8 mouse cellular contexts compared by ENCODE assay signal in the genomic region with DNA sequence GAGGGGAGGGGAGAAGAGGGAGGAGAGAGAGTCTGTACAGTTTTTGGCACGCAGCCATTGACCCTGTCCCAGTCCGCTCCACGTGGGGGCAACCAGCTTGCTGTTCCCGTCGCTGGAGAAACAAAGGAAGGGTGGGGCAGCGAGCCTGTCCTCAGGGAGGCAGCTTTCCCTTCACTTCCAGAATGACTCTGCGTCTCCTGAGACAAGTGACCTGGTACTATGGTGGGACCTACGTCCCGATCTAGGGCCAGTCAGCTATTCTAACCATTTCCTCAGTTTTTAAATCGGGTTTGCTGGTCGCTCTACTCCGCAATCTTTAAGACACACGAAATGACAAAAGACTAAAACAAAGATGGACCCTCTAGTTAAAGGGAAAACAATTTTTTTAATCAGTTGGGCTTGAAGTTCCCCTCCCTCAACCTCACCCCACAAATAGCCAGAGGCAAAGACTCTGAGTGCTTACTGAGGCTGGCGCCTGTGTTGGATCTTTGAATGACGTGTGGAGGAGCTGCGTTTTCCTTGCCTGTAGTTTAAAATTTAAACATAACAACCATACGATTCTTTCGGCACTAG. TPM values are rescaled to one million over a fixed set of nuclear protein-coding genes. Genes with fewer than 3 reads are reported as not detected.
A peak's percentile ranks its signal among the peaks of the same experiment; 100 is the strongest.
DNase-seq lines count a peak whose midpoint lies in the region; ATAC-seq and TF ChIP-seq lines count a peak whose summit lies in the region.

No protein-coding gene starts in this region.

- H3K79me3 ChIP-seq in C2C12 (ENCODE audit: low read depth), result no peaks in the 10 kb centered on the region

- no peaks in the 10 kb centered on the region for H3K27me3 ChIP-seq in C2C12 (ENCODE audit: control insufficient read depth, insufficient read depth, insufficient read length)
- peaks cover 8% of the 10 kb centered on the region for H3K27me3 ChIP-seq in heart, embryonic 14.5 days (ENCODE audit: control insufficient read depth, insufficient read depth, low read length)
- H3K27me3 ChIP-seq in lung, postnatal 0 days (replicated peaks; ENCODE audit: insufficient read depth, low read length), result 0 out of 2 replicates have a peak, but pooled peaks cover 2% of the 10 kb centered on the region

- peak; percentile 64 for TF ChIP-seq EP300 in lung, postnatal 0 days (IDR thresholded peaks at IDR 0.05)

- H3K4me2 ChIP-seq in heart, embryonic 14.5 days (ENCODE audit: low read length), result peak overlapping the region; percentile 61
- H3K4me2 ChIP-seq in lung, postnatal 0 days (replicated peaks; ENCODE audit: low read depth, low read length), result peak overlapping the region; percentile 60

- no peaks in the 10 kb centered on the region for H3K36me3 ChIP-seq in C2C12 (ENCODE audit: control insufficient read depth, insufficient read depth)
- H3K36me3 ChIP-seq in heart, embryonic 14.5 days (ENCODE audit: control insufficient read depth, insufficient read depth, low read length), result no peaks in the 10 kb centered on the region
- H3K36me3 ChIP-seq in lung, postnatal 0 days (ENCODE audit: insufficient read depth, low read length), result no peaks in the 10 kb centered on the region

- DNase-seq in adrenal gland, postnatal 36 days, result peak; percentile 60 to 75
- DNase-seq in kidney, postnatal 10 days, result peak; percentile 86
- DNase-seq in lung, postnatal 0 days (ENCODE audit: low spot score), result peak; percentile 96
- DNase-seq in ovary, postnatal 10 days (ENCODE audit: low spot score), result peak; percentile 45
- no peak for DNase-seq in spleen, postnatal 4 days (ENCODE audit: low spot score in 2 of 2)

- H3K9ac ChIP-seq in heart, embryonic 14.5 days (ENCODE audit: low read length), result peak overlapping the region; percentile 69
- 0 out of 2 replicates have a peak overlapping the region, but pooled peaks have one; percentile 43 for H3K9ac ChIP-seq in lung, postnatal 0 days (replicated peaks; ENCODE audit: low read depth)

- ATAC-seq in heart, embryonic 14.5 days (ENCODE audit: insufficient number of reproducible peaks, insufficient read depth, low FRiP score, low read depth), result peak; percentile 70
- ATAC-seq in lung, postnatal 0 days, result peak; percentile 92

- no peaks in the 10 kb centered on the region for H3K9me3 ChIP-seq in heart, embryonic 14.5 days (ENCODE audit: control insufficient read depth, low read length)
- no peaks in the 10 kb centered on the region for H3K9me3 ChIP-seq in lung, postnatal 0 days (ENCODE audit: low read length)

- TF ChIP-seq CTCF in C2C12 (IDR thresholded peaks at IDR 0.05; ENCODE audit: control insufficient read depth, insufficient read depth, insufficient read length), result no peak
- no peak for TF ChIP-seq CTCF in embryonic fibroblast, embryonic 13.5 days (IDR thresholded peaks at IDR 0.05; ENCODE audit: borderline replicate concordance, insufficient read depth, low read length)
- TF ChIP-seq CTCF in lung, postnatal 0 days (IDR thresholded peaks at IDR 0.05), result peak; percentile 65

- no peaks in the 10 kb centered on the region for H3K79me2 ChIP-seq in C2C12 (ENCODE audit: control insufficient read depth, insufficient read depth)

- TF ChIP-seq POLR2A in embryonic fibroblast, embryonic 13.5 days (IDR thresholded peaks at IDR 0.05; ENCODE audit: low read depth, low read length), result peak; percentile 69

- H3K4me3 ChIP-seq in C2C12 (ENCODE audit: insufficient read depth, poor library complexity, severe bottlenecking), result no peak overlapping the region
- peak overlapping the region; percentile 13 for H3K4me3 ChIP-seq in embryonic fibroblast, embryonic 13.5 days (ENCODE audit: insufficient read depth, low read length)
- H3K4me3 ChIP-seq in heart, embryonic 14.5 days (ENCODE audit: control insufficient read depth in 1 of 2, insufficient read depth in 1 of 2, low read depth in 1 of 2, low read length in 2 of 2), result peak overlapping the region; percentile 26 to 31
- peak overlapping the region; percentile 34 for H3K4me3 ChIP-seq in lung, postnatal 0 days (ENCODE audit: low read depth, low read length)

- WGBS in heart, embryonic 14.5 days, result 2% methylated on average over 18 of the region's 18 CpGs
- under 1% methylated on average over 18 of the region's 18 CpGs for WGBS in lung, postnatal 0 days

- H3K4me1 ChIP-seq in embryonic fibroblast, embryonic 13.5 days (ENCODE audit: control insufficient read depth, insufficient read depth, low read length), result no peaks in the 10 kb centered on the region
- H3K4me1 ChIP-seq in heart, embryonic 14.5 days (ENCODE audit: control insufficient read depth in 2 of 2, insufficient read depth in 2 of 2, low read length in 2 of 2), result peaks cover 9 to 16% of the 10 kb centered on the region in 2 experiments
- no peaks in the 10 kb centered on the region for H3K4me1 ChIP-seq in lung, postnatal 0 days (ENCODE audit: insufficient read depth, low read depth, low read length)

- H3ac ChIP-seq in C2C12 (ENCODE audit: control insufficient read depth, insufficient read length, low read depth), result peak overlapping the region; percentile 25

- no peak overlapping the region for H3K27ac ChIP-seq in embryonic fibroblast, embryonic 13.5 days (ENCODE audit: insufficient read depth, low read length)
- peak overlapping the region; percentile 78 to 85 for H3K27ac ChIP-seq in heart, embryonic 14.5 days (replicated peaks in 1 of 2; ENCODE audit: control insufficient read depth in 1 of 2, insufficient read depth in 1 of 2, low read depth in 2 of 2, low read length in 2 of 2)
- peak overlapping the region; percentile 44 for H3K27ac ChIP-seq in lung, postnatal 0 days (ENCODE audit: low read length)

TF ChIP-seq in C2C12, 6 proteins besides CTCF, POLR2A, EP300 and RAD21:
- no peak for TF ChIP-seq FOSL1 (IDR thresholded peaks at IDR 0.05; ENCODE audit: insufficient read depth, low read length, poor library complexity, severe bottlenecking)
- TF ChIP-seq MAX (IDR thresholded peaks at IDR 0.05), result peak; percentile 60

RNA-seq across cellular contexts. Expression of a gene that starts 4.6 kb away (rescaled TPM):
- not detected for polyA plus RNA-seq in C2C12 (2012; fragmentation: generic; extraction: Trizol)
- total RNA-seq in adrenal gland, postnatal 36 days (2021), result 1 to 10 TPM; 3.6 to 7.8 TPM
- not detected in 2 replicates for polyA plus RNA-seq in embryonic fibroblast, embryonic 13.5 days (2011; ENCODE audit: insufficient read length, low read depth, missing spikeins)
- polyA plus RNA-seq in heart, embryonic 14.5 days (2014; fragmentation: Nextera tagmentation; extraction: Ambion mirVana), result 1.1 and 2.0 TPM in 2 replicates
- polyA plus RNA-seq in lung, postnatal 0 days (2015; fragmentation: Nextera tagmentation; extraction: Ambion mirVana), result 0.83 and 1.1 TPM in 2 replicates

RNA-seq across cellular contexts. Expression of a gene that starts 19.0 kb away (rescaled TPM):
- polyA plus RNA-seq in C2C12 (2012; fragmentation: generic; extraction: Trizol), result not detected
- total RNA-seq in adrenal gland, postnatal 36 days (2021), result 10 to 100 TPM in 1 of 2 experiments, 1 to 10 TPM in 1; 7.9 to 11.1 TPM
- 45.3 and 64.1 TPM in 2 replicates for polyA plus RNA-seq in embryonic fibroblast, embryonic 13.5 days (2011; ENCODE audit: insufficient read length, low read depth, missing spikeins)
- polyA plus RNA-seq in heart, embryonic 14.5 days (2014; fragmentation: Nextera tagmentation; extraction: Ambion mirVana), result 57.7 and 68.5 TPM in 2 replicates
- 68.5 and 70.3 TPM in 2 replicates for polyA plus RNA-seq in lung, postnatal 0 days (2015; fragmentation: Nextera tagmentation; extraction: Ambion mirVana)

RNA-seq across cellular contexts. Expression of a gene that starts 59.8 kb away (rescaled TPM):
- polyA plus RNA-seq in C2C12 (2012; fragmentation: generic; extraction: Trizol), result 66.4 TPM
- total RNA-seq in adrenal gland, postnatal 36 days (2021), result 10 to 100 TPM; 39.0 to 46.7 TPM
- polyA plus RNA-seq in embryonic fibroblast, embryonic 13.5 days (2011; ENCODE audit: insufficient read length, low read depth, missing spikeins), result 19.5 and 24.2 TPM in 2 replicates
- 47.4 and 48.9 TPM in 2 replicates for polyA plus RNA-seq in heart, embryonic 14.5 days (2014; fragmentation: Nextera tagmentation; extraction: Ambion mirVana)
- 25.3 and 31.9 TPM in 2 replicates for polyA plus RNA-seq in lung, postnatal 0 days (2015; fragmentation: Nextera tagmentation; extraction: Ambion mirVana)

Comparison
In these comparisons a context has a peak if more than half of its experiments do, and no peak if none do; other contexts are left out.
1. DNase-seq: peak in adrenal gland, postnatal 36 days (2 of 2), kidney, postnatal 10 days (single experiment), lung, postnatal 0 days (single experiment) and ovary, postnatal 10 days (single experiment); none in spleen, postnatal 4 days (0 of 2).
2. RNA of a gene that starts 19.0 kb away (polyA plus RNA-seq): 57.7 to 68.5 TPM in heart, embryonic 14.5 days, 68.5 to 70.3 TPM in lung, postnatal 0 days and 45.3 to 64.1 TPM in embryonic fibroblast, embryonic 13.5 days; not detected in C2C12 (single experiment); every median in the first group is over 10 times any median in the second.